Mouse (Mus musculus) embryo, embryonic 10 days (tissue): Measurements from ENCODE around the gene Ubac2.
"Not testable (repeated sequence)": the region's sequence is repeated elsewhere in the genome, so short reads cannot be mapped to it uniquely, and the experiment has no call there.

ENCODE experiments used
- DNase-seq: peaks from one replicate; pipeline ENCODE4 v3.0.0-alpha.2; 2015; ENCODE audit warnings: low spot score

Ubac2 gene

GRCm38 (mm10) chr14:121878176-121878858 is at the start of gene Ubac2:
Gene Ubac2, plus strand, starts transcription at chr14:121878620.
- DNase-seq: peak; percentile 98

DNA sequence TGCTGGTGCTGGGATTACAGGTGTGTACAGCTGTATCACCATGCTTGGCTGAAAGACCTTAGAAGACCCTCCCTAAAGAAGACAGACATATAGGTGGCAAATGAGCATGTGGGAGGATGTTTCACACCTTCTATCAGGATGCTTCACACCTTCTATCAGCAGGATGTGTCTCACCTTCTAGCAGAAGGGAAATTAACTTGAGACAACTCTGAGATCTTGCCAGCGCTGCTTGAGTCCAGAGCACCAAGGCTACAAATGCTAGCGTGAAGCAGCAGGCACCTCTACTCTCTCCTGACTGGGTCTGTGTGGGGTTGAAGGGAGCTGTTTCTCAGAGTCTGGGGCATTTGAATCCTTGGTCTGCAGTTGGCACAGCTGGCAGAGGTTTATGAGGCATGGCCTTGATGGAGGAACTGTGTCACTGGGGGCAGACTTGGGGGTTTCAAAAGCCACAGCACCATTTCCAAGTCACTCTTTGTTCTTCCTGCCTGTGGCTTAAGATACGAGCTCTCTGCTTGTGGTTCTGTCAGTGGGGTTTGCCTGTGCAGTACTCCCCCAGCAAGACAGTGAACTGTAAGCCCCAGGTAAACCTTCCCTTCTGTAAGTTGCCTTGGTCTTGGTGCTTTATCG is 48.5 kb upstream of the Ubac2 start:
- no peak for DNase-seq

DNA sequence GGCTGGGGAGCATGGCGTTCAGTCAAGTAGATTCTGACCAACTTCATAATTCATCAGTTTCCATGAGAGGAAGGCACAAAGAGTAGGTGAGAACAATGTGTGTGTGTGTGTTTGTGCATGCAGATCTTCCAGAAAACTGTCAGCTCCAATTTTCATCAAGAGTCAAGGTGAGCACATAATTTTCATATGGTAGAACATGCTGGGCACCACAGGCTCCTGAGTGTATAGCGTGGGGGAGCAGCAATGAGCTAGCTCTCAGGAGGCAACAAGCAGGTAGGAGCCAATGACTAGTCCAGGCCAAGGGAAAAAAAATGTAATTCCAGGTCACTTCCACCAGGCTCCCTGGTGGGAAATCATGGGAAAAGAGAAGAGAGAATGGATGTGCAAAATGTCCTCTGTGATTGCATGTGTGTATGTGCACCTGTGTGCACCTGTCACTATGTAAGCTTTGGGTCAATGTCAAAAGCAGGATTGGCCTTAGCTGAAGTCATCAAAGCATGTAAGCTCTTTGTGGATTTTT is 45.4 kb upstream of the Ubac2 start:
- no peak for DNase-seq

DNA sequence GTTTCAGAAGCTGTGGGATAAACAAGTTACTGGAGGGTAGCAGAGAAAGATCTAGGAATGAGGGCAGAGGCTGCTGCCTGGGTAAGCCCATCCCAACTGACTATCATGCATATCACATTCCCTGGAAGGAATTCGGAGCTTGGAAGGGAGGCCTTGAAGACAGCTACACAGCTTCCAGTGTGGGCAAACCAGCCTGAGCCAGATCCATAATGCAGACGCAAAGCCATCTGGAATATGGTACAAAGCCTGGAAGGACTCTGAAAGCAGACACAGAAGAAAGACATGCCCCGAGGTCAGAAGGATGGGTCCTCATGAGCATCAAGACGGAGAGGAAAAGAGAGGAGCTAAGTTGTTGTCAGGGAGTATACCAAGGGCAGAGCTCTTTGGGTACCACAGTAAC is 40.3 kb upstream of the Ubac2 start:
- no peak for DNase-seq

DNA sequence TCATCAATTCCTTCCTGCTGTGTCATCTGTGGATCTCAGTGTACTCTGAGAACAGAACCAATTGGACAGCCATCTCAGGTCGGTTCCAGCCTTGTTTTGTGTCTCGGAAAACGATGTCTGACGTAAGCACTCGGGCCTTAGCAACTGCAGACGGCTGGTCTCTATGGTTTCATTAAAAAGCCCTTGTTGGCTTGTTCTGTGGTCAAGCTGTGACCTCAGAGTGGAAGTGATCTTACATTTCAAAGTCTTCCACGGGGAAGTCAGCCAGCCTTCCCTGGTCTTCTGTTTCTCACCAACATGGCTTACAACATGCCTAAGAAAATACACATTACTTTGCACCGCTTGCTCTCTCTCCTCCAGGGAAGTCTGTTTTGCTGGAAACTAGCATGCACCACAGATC is 38.2 kb upstream of the Ubac2 start:
- no peak for DNase-seq

DNA sequence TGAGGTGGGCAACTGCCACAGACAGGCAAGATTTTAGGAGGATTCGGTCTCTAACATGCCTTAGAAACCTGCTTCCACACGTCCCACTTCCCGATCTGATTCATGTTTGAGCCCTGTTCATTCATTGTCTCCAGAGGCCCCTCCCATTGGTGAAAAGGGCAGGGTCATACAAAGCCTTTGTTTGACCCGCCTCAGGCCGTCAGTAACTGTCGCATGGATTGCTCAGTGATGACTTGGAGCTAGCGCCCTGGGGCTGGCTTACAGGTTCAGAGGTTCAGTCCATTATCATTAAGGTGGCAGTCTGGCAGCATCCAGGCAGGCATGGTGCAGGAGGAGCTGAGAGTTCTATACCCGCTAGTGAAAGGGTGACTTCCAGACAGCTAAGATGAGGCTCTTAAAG is 33.9 kb upstream of the Ubac2 start:
- DNase-seq: no peak

- no peak for DNase-seq
Observed at GRCm38 (mm10) chr14:121851231-121851630, 27.2 kb upstream of the Ubac2 start.

DNA sequence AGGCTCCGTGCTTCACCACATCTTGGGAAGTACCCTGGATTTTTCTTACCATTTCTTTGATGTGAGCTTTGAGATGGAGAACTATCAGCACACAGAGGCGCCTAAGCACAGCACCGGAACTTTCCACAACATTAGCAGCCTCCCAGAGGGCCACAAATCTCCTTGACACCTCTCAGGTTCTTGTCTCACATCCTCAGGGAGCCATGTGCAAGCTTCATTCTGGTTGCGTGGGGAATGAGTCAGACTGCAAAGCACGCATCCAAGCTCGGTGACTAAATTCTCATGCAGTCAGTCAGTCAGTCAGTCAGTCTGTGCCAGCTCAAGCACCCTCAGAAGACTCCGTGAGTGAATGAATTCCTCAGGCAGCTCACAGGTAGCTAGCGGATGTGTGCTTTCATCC is 25.9 kb upstream of the Ubac2 start:
- DNase-seq: no peak

DNA sequence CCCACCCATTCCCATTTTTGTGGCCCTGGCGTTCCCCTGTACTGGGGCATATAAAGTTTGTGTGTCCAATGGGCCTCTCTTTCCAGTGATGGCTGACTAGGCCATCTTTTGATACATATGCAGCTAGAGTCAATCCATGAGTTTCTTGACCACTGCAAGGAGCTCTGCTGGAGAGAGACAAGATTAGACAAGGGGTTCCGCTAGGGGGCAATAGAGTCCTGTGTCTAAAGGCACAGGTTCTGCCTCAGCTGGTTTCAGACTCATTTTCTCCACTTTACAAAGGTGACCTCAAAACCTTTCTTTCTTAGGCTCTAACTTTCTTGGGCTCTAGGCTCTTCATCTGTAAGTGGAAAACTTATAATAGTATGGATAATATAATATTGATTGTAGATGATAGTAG is 13.3 kb upstream of the Ubac2 start:
- DNase-seq: peak; percentile 76

DNA sequence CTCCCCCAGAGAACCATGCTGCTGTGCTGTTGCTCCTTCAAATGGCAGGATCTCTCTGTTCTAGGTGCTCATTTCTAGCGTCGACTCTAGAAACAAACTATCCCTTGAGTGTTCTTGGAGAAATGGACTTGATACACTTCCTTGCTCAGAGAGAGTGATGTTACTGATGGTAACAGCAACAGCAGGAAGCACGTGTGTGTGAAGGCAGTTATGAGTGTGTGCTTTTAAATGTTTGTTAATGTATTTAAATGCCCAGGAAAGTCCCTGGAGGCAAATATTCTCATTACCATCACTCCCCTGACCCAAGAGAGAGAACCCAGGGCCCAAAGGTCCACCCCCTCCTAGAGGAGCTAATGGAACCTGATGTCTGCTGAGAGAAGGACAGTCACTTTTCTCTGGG is 11.8 kb upstream of the Ubac2 start:
- DNase-seq: no peak

GRCm38 (mm10) chr14:121869111-121869510 is 9.3 kb upstream of the Ubac2 start:
- DNase-seq: no peak

DNA sequence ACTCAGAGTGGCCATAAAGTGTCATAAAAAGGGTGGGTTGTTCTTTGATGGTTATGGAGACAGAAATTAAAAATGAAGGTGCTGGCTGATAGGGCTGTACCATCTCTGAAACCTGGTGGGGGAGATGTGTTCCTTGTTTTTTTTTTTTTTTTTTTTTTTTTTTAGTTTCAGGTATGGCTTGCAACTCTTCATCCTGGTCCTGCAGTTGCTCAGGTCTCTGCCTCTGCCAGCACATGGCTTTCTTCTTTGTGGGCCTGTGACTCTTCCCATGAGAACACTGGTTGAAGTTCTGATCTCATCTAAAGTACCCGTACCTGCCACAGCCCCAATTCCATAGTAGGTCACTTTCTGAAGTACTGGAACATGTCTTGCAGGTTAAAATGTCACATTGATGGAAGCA is 5.7 kb upstream of the Ubac2 start:
- DNase-seq: no peak

GRCm38 (mm10) chr14:121873172-121873571 is 5.2 kb upstream of the Ubac2 start:
- DNase-seq: no peak

DNA sequence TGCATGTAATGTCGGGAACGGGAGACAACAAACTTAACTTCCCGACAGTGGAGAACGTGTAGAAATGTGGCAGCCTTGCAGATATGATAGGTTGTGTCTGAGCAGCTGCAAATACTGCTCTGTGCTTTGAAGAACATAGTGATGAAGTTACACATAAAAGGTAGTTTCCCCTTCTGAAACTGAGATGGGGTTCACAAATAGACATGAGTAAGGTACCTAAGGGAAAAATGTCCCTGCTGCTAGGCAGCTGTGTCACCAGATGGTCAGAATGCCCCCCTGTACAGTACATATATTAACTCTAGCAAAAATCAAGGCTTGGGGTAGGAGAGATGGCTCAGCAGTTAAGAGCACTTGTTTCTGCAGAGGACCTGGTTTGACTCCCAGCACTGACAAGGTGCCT is 4.8 kb upstream of the Ubac2 start:
- no peak for DNase-seq

GRCm38 (mm10) chr14:121876190-121876589 is 2.2 kb upstream of the Ubac2 start:
- not testable (repeated sequence) for DNase-seq

GRCm38 (mm10) chr14:121876860-121877259 is 1.6 kb upstream of the Ubac2 start:
- DNase-seq: no peak

- DNase-seq: no peak
Observed at GRCm38 (mm10) chr14:121877640-121878039, 780 bp upstream of the Ubac2 start.

DNA sequence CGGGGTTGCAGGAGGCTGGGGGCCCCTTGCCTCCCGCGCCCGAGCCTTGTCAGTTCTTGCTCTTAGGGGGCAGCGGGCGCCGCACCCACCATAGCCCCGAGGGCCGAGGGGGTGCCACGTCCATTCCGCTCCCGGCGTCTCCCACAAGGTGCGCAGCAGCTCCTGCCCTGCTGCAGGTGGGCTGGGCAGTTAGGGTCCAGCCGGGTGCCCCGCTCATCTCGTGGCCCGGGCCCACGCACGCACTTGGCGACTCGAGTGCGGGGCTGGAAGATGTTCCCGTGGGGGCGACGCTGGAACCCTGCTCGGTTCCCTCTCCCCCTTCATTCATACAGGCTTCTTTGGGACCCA is 413 bp downstream of the Ubac2 start:
- no peak for DNase-seq

DNA sequence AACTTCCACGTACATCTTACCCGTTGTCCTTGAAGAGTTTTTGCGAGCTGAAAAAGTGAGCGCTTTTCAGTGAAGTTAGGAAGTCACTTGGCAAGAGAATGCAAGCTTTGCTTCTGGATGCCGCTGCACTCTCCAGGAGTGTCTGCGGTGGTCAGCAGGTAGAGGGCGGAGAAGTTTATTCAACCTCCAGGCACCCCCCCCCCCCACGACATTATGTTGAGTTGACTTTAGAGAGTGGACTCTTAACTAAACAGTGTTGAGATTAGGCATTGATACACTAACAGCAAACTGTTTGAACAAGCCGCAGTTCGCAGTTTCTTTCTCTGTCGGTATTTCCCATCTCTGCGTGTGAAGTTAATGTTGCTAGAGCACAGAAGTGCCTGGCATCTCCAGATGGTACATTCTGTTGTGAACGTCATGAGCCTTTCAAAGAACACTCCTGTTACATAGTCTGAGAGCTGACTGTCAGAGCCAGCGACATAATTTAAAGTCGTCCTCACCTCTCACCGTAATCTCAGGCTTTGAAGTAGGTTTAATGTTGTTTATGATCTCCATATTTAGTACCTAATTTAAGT is 933 bp downstream of the Ubac2 start:
- DNase-seq: peak; percentile 14

DNA sequence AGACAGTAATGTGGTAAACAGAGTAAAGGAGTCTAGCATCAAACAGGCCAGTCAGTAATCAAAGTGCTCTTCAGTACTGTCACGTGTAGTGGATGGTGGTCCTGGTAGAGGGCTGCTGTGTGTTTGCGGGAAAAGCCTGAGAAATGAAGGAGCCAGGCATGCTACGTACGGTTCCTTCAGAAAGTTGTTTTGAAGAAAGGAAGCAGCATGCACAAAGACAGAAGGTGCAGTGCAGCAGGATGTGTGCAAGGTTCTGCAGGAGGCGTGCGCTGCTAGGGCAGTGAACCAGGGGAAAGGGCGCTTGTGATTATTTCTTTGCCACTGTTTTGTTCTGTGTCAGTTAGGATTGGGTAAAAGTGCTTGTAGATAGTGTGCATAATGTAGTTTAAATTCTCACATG is 2.8 kb downstream of the Ubac2 start:
- no peak for DNase-seq

GRCm38 (mm10) chr14:121884150-121884797 is 5.9 kb downstream of the Ubac2 start:
- DNase-seq: no peak

- no peak for DNase-seq
Observed at GRCm38 (mm10) chr14:121893747-121894146, 15.3 kb downstream of the Ubac2 start.

- no peak for DNase-seq
Observed at GRCm38 (mm10) chr14:121894511-121895135, 16.2 kb downstream of the Ubac2 start.
